Mouse (Mus musculus): Measurements from ENCODE around the gene Gm10378. TPM values are rescaled to one million over a fixed set of nuclear protein-coding genes. Genes with fewer than 3 reads are reported as not detected.
"Not testable (repeated sequence)": the region's sequence is repeated elsewhere in the genome, so short reads cannot be mapped to it uniquely, and the experiment has no call there.

The Gm10378 gene
- polyA plus RNA-seq (2015; fragmentation: Nextera tagmentation; extraction: Ambion mirVana) = not detected in 2 replicates

DNA sequence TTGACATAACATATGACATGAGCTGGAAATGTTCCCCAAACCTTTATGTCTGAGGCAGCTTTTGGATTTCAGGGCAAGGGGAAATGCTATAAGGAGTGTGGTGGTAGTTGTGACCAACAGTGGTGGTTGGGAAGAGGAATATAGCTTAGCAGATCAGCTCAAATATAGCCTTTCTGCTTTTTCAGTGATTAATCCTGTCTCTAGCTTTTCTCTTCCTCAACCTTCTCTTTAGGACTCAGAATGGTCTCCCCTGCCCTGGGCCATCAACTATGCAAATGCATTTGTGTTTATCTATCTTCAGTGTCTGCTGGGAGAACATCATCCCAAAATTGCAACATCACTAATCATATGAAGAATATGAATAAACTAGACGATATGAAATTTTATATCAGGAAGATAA, at the start of gene Gm10378:
Gene Gm10378, plus strand, starts transcription at position 301 of the 400 bp plus-strand sequence.
- H3K4me1 ChIP-seq (ENCODE audit: control insufficient read depth, insufficient read depth, low read length); ATAC-seq (ENCODE audit: insufficient read depth, low FRiP score); H3K36me3 ChIP-seq (ENCODE audit: control insufficient read depth, insufficient read depth, low read length); H3K4me2 ChIP-seq (ENCODE audit: low read depth, low read length); H3K4me3 ChIP-seq (replicated peaks; ENCODE audit: low read length); H3K9me3 ChIP-seq (replicated peaks; ENCODE audit: control insufficient read depth, low read length); H3K27ac ChIP-seq (ENCODE audit: low read length); H3K27me3 ChIP-seq (ENCODE audit: control insufficient read depth, insufficient read depth, low read length); H3K9ac ChIP-seq (ENCODE audit: low read length): not testable (repeated sequence)
- WGBS = no CpG with 5 or more reads among the region's 1 CpGs

DNA sequence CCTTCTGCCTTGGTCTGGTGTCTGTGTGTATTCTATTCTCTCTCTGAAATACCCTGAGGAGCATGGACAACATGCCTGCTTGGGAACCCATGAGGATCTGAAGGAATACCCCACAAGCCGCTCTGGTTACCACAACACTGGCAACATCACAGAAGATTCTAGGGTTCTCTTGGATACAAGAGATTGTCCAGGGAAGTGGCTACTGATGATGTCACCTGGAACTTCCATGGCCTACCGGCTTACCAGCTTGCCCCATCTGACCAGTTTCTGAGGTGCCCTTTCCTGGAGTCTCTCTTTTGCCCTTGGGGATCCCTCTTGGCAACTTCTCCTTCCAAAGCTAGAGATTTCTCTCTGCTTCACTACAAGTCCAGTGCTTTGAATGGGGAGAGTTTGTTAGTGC, 13.9 kb upstream of the Gm10378 start, which contains the start of gene Gm3633:
Gene Gm3633, minus strand, starts transcription at position 101 of the 400 bp plus-strand sequence.
- not testable (repeated sequence) for H3K4me1 ChIP-seq (ENCODE audit: control insufficient read depth, insufficient read depth, low read length); H3K27me3 ChIP-seq (ENCODE audit: control insufficient read depth, insufficient read depth, low read length); H3K9me3 ChIP-seq (replicated peaks; ENCODE audit: control insufficient read depth, low read length); H3K4me2 ChIP-seq (ENCODE audit: low read depth, low read length); ATAC-seq (ENCODE audit: insufficient read depth, low FRiP score); H3K9ac ChIP-seq (ENCODE audit: low read length); H3K27ac ChIP-seq (ENCODE audit: low read length); H3K36me3 ChIP-seq (ENCODE audit: control insufficient read depth, insufficient read depth, low read length); H3K4me3 ChIP-seq (replicated peaks; ENCODE audit: low read length)
- no CpG with 5 or more reads among the region's 2 CpGs for WGBS

Small RNA genes within 50 kb of the gene (microRNA-seq; reads per million reads assigned to microRNA genes)
- gene Gm23620 = not detected
- not detected for gene Gm25228

Other genes with a start within 250 kb of the Gm10378 start
- gene Gm8005, start 216.3 kb upstream of the Gm10378 start, polyA plus RNA-seq (2015; fragmentation: Nextera tagmentation; extraction: Ambion mirVana) = not detected in 2 replicates
- not detected in 2 replicates for gene Gm8011, start 192.1 kb upstream of the Gm10378 start, polyA plus RNA-seq (2015; fragmentation: Nextera tagmentation; extraction: Ambion mirVana)
- gene Gm8020, start 153.6 kb upstream of the Gm10378 start, polyA plus RNA-seq (2015; fragmentation: Nextera tagmentation; extraction: Ambion mirVana) = not detected in 2 replicates
- gene Gm8024, start 131.7 kb upstream of the Gm10378 start, polyA plus RNA-seq (2015; fragmentation: Nextera tagmentation; extraction: Ambion mirVana) = not detected in 2 replicates
- gene Gm17124, start 56.1 kb upstream of the Gm10378 start, polyA plus RNA-seq (2015; fragmentation: Nextera tagmentation; extraction: Ambion mirVana) = not detected in 2 replicates
- gene Gm3633, start 14.0 kb upstream of the Gm10378 start, polyA plus RNA-seq (2015; fragmentation: Nextera tagmentation; extraction: Ambion mirVana) = not detected in 2 replicates
- gene Gm3015, start 112.9 kb downstream of the Gm10378 start, polyA plus RNA-seq (2015; fragmentation: Nextera tagmentation; extraction: Ambion mirVana) = not detected in 2 replicates
- not detected in 2 replicates for gene Gm10377, start 142.0 kb downstream of the Gm10378 start, polyA plus RNA-seq (2015; fragmentation: Nextera tagmentation; extraction: Ambion mirVana)
- gene Gm21977, start 197.5 kb downstream of the Gm10378 start, polyA plus RNA-seq (2015; fragmentation: Nextera tagmentation; extraction: Ambion mirVana) = not detected in 2 replicates